Mouse (Mus musculus): ENCODE results near the gene Trnp1.

GRCm38 (mm10) chr4:133536081-133536480 is 37.7 kb upstream of the Trnp1 start:
- no peak for TF ChIP-seq POLR2A (IDR thresholded peaks at IDR 0.05; ENCODE audit: insufficient read length, low read depth)
- TF ChIP-seq MAX (IDR thresholded peaks at IDR 0.05; ENCODE audit: low read depth): no peak
- no peak for TF ChIP-seq CEBPB (IDR thresholded peaks at IDR 0.05; ENCODE audit: insufficient read depth, poor library complexity, severe bottlenecking)
- TF ChIP-seq USF1 (IDR thresholded peaks at IDR 0.05; ENCODE audit: low read depth): no peak
- no peak for TF ChIP-seq TCF12 (IDR thresholded peaks at IDR 0.05; ENCODE audit: insufficient read depth, poor library complexity, severe bottlenecking)
- no peak for TF ChIP-seq MYOD1 (IDR thresholded peaks at IDR 0.05; ENCODE audit: control insufficient read depth in 1 of 3, insufficient read length in 2 of 3, low read depth in 2 of 3)
- no peak for TF ChIP-seq MYOG (IDR thresholded peaks at IDR 0.05; ENCODE audit: control insufficient read depth in 1 of 3, insufficient read depth in 1 of 3, insufficient read length in 2 of 3, low read depth in 2 of 3)
- TF ChIP-seq E2F4 (IDR thresholded peaks at IDR 0.05; ENCODE audit: insufficient read depth): no peak
